24 mouse cellular contexts compared by ENCODE assay signal in the genomic region with DNA sequence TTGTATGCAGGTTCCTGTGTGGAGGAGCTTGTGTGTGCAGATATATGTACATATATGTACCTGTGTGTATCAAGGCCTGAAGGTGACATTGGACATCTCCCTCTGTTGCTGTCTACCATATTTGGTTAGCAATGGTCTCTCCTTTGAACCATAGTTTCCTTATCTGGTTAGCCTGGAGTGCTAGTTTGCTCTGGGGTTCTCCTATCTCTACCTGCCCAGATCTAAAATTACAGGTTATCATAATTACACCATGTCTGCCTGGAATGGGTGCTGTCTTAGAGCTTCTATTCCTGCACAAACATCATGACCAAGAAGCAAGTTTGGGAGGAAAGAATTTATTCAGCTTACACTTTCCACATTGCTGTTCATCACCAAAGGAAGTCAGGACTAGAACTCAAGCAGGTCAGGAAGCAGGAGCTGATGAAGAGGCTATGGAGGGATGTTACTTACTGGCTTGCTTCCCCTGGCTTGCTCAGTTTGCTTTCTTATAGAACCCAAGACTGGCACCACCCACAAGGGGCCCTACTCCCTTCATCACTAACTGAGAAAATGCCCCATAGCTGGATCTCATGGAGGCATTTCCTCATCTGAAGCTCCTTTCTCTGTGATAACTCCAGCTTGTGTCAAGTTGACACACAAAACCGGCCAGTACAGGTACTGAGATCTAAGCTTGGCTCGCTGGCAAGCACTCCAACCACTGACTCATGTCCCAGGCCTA. TPM values are rescaled to one million over a fixed set of nuclear protein-coding genes. Genes with fewer than 3 reads are reported as not detected.
DNase-seq lines count a peak whose midpoint lies in the region; ATAC-seq and TF ChIP-seq lines count a peak whose summit lies in the region.
"Not testable (repeated sequence)": the region's sequence is repeated elsewhere in the genome, so short reads cannot be mapped to it uniquely, and the experiment has no call there.
"Had no signal": no experiment of that assay in that cellular context is flagged by ENCODE, and none has a peak within 500 bp of the region (broad histone marks: within the 10 kb centered on the region; RNA-seq: fewer than 3 reads in every experiment).

No protein-coding gene starts in this region.

- not testable (repeated sequence) for TF ChIP-seq RAD21 in MEL (IDR thresholded peaks at IDR 0.05; ENCODE audit: low read depth, low read length)

- not testable (repeated sequence) for TF ChIP-seq CTCF in MEL (IDR thresholded peaks at IDR 0.05 in 2 of 3, conservative IDR thresholded peaks at IDR 0.05 in 1 of 3; ENCODE audit: control insufficient read depth in 1 of 3, insufficient read depth in 1 of 3, low read depth in 2 of 3, low read length in 3 of 3, poor library complexity in 1 of 3, severe bottlenecking in 1 of 3)

- H3K9me3 ChIP-seq in MEL (replicated peaks; ENCODE audit: insufficient read depth, low read length); intestine, embryonic 15.5 days; liver, embryonic 12.5 days (replicated peaks); liver, embryonic 16.5 days (replicated peaks; ENCODE audit: control insufficient read depth, low read length); midbrain, embryonic 11.5 days (ENCODE audit: control insufficient read depth, low read length): not testable (repeated sequence)

- not testable (repeated sequence) for H3K4me2 ChIP-seq in intestine, embryonic 15.5 days (replicated peaks); midbrain, embryonic 11.5 days
- H3K4me2 ChIP-seq in liver, embryonic 12.5 days, result peak overlapping the region; percentile 55
- H3K4me2 ChIP-seq in liver, embryonic 16.5 days (ENCODE audit: low read depth, low read length), result peak overlapping the region; percentile 52

- not testable (repeated sequence) for H3K4me3 ChIP-seq in MEL (ENCODE audit: control insufficient read depth in 1 of 2, insufficient read depth in 1 of 2, low read depth in 2 of 2, low read length in 2 of 2); intestine, embryonic 15.5 days (replicated peaks); midbrain, embryonic 11.5 days (ENCODE audit: low read depth, low read length)
- peak overlapping the region; percentile 9; the same call in 1 of the 2 replicates for H3K4me3 ChIP-seq in liver, embryonic 12.5 days
- peak overlapping the region; percentile 6 for H3K4me3 ChIP-seq in liver, embryonic 16.5 days (ENCODE audit: low read depth, low read length)

- TF ChIP-seq EP300 in MEL (IDR thresholded peaks at IDR 0.05; ENCODE audit: low read depth in 1 of 2, low read length in 2 of 2), result peak; percentile 62 to 73

- not testable (repeated sequence) for H3K79me2 ChIP-seq in MEL (ENCODE audit: control insufficient read depth, insufficient read depth, low read length, poor library complexity)

- H3K9ac ChIP-seq in MEL (ENCODE audit: control insufficient read depth, low read depth, low read length, poor library complexity, severe bottlenecking); intestine, embryonic 15.5 days; midbrain, embryonic 11.5 days (ENCODE audit: low read length): not testable (repeated sequence)
- H3K9ac ChIP-seq in liver, embryonic 12.5 days, result peak overlapping the region; percentile 40; the same call in 1 of the 2 replicates
- H3K9ac ChIP-seq in liver, embryonic 16.5 days (ENCODE audit: low read depth, low read length), result peak overlapping the region; percentile 50

- H3K27ac ChIP-seq in MEL (ENCODE audit: control insufficient read depth, low read depth, low read length); intestine, embryonic 15.5 days; midbrain, embryonic 11.5 days (ENCODE audit: low read depth, low read length): not testable (repeated sequence)
- H3K27ac ChIP-seq in liver, embryonic 12.5 days, result peak overlapping the region; percentile 92
- peak overlapping the region; percentile 94 for H3K27ac ChIP-seq in liver, embryonic 16.5 days (ENCODE audit: low read length)

- H3K27me3 ChIP-seq in MEL (ENCODE audit: control insufficient read depth in 1 of 2, insufficient read depth in 2 of 2, low read length in 2 of 2); intestine, embryonic 15.5 days (replicated peaks); liver, embryonic 12.5 days (replicated peaks); liver, embryonic 16.5 days (ENCODE audit: control insufficient read depth, insufficient read depth, low read depth, low read length); midbrain, embryonic 11.5 days (ENCODE audit: control insufficient read depth, insufficient read depth, low read length): not testable (repeated sequence)

- DNase-seq in MEL (ENCODE audit: low read depth, low spot score), result peak; percentile 21
- DNase-seq in heart, adult 11 months, result peak; percentile 68
- peak; percentile 21 for DNase-seq in midbrain, embryonic 11.5 days (ENCODE audit: low spot score, missing footprints)

- TF ChIP-seq POLR2A in MEL (IDR thresholded peaks at IDR 0.05; ENCODE audit: control insufficient read depth in 1 of 2, insufficient read depth in 1 of 2, low read depth in 1 of 2, low read length in 2 of 2, poor library complexity in 1 of 2), result not testable (repeated sequence)

- H3K4me1 ChIP-seq in MEL (ENCODE audit: control insufficient read depth in 1 of 2, insufficient read depth in 2 of 2, low read length in 2 of 2); intestine, embryonic 15.5 days (replicated peaks); midbrain, embryonic 11.5 days (ENCODE audit: control insufficient read depth, insufficient read depth, low read length): not testable (repeated sequence)
- peaks cover 45% of the 10 kb centered on the region for H3K4me1 ChIP-seq in liver, embryonic 12.5 days
- peaks cover 30% of the 10 kb centered on the region for H3K4me1 ChIP-seq in liver, embryonic 16.5 days (ENCODE audit: control insufficient read depth, low read depth, low read length)

- ATAC-seq in common myeloid progenitor, adult 5-6 weeks (replicated peaks; ENCODE audit: low read depth, poor library complexity, severe bottlenecking), result 0 out of 2 replicates have a peak, but pooled peaks have one; percentile 15
- peak; percentile 66; the same call in 1 of the 2 replicates for ATAC-seq in intestine, embryonic 15.5 days
- peak; percentile 96 for ATAC-seq in liver, embryonic 12.5 days
- ATAC-seq in liver, embryonic 16.5 days (ENCODE audit: low read depth), result peak; percentile 97
- ATAC-seq in midbrain, embryonic 11.5 days (ENCODE audit: low FRiP score), result not testable (repeated sequence)

- H3K36me3 ChIP-seq in MEL (ENCODE audit: control insufficient read depth in 1 of 2, insufficient read depth in 2 of 2, low read length in 2 of 2); intestine, embryonic 15.5 days; liver, embryonic 12.5 days; liver, embryonic 16.5 days (ENCODE audit: control insufficient read depth, insufficient read depth); midbrain, embryonic 11.5 days (ENCODE audit: control insufficient read depth, insufficient read depth, low read length): not testable (repeated sequence)

- 82% methylated on average over 2 of the region's 2 CpGs for WGBS in intestine, embryonic 15.5 days
- 38% methylated on average over 2 of the region's 2 CpGs for WGBS in liver, embryonic 12.5 days (ENCODE audit: insufficient replicate concordance)
- 39% methylated on average over 2 of the region's 2 CpGs for WGBS in liver, embryonic 16.5 days (ENCODE audit: insufficient replicate concordance)
- 91% methylated on average over 2 of the region's 2 CpGs for WGBS in midbrain, embryonic 11.5 days

TF ChIP-seq in MEL, 35 proteins besides CTCF, POLR2A, EP300 and RAD21:
- TF ChIP-seq ETS1 (IDR thresholded peaks at IDR 0.05; ENCODE audit: low read depth, low read length), result 0 out of 2 replicates have a peak, but pooled peaks have one; percentile 26
- peak; percentile 71; the same call in 1 of the 2 replicates for TF ChIP-seq TCF12 (IDR thresholded peaks at IDR 0.05; ENCODE audit: low read depth, low read length)
- TF ChIP-seq RCOR1 (IDR thresholded peaks at IDR 0.05; ENCODE audit: low read depth, low read length), result peak; percentile 26; the same call in 1 of the 2 replicates
- TF ChIP-seq TAL1 (IDR thresholded peaks at IDR 0.05; ENCODE audit: low read length), result peak; percentile 21; the same call in 1 of the 2 replicates
- TF ChIP-seq GATA1 (IDR thresholded peaks at IDR 0.05; ENCODE audit: low read depth, low read length), result peak; percentile 69

RNA-seq across cellular contexts. Expression of gene Gcm1, which starts 58.0 kb away (rescaled TPM):
- not detected in 2 replicates for total RNA-seq in MEL (2012; rRNA removed)
- polyA plus RNA-seq in MEL (2012; ENCODE audit: insufficient read depth in 1 of 2, insufficient read length in 2 of 2, low read depth in 1 of 2, low replicate concordance in 2 of 2, missing spikeins in 1 of 2), result not detected
- not detected in 2 replicates for total RNA-seq in common myeloid progenitor, adult 5-6 weeks (2017)
- not detected in 2 replicates for polyA plus RNA-seq in intestine, embryonic 15.5 days (2015; fragmentation: Nextera tagmentation; extraction: Ambion mirVana)
- polyA plus RNA-seq in liver, embryonic 12.5 days (2016; fragmentation: Nextera tagmentation; extraction: Ambion mirVana), result not detected in 2 replicates
- polyA plus RNA-seq in liver, embryonic 16.5 days (2015; fragmentation: Nextera tagmentation; extraction: Ambion mirVana), result not detected in 2 replicates
- 0.10 and 0.12 TPM in 2 replicates for polyA plus RNA-seq in midbrain, embryonic 11.5 days (2014; fragmentation: Nextera tagmentation; extraction: Ambion mirVana)
- total RNA-seq: adrenal gland, postnatal 10 days; adrenal gland, postnatal 4 days; forebrain, postnatal 0 days; gastrocnemius, adult 18-20 months; gastrocnemius, postnatal 14 days; heart, adult 8-10 months; heart, postnatal 14 days; hematopoietic stem cell, adult 5-6 weeks had no signal
- polyA plus RNA-seq: CD4-positive, CD25-positive, alpha-beta regulatory T cell, adult 4 months; cerebellum, adult 2 months; embryonic facial prominence, embryonic 11.5 days; embryonic facial prominence, embryonic 15.5 days; forebrain, embryonic 13.5 days; forebrain, postnatal 0 days; G1E; gonadal fat pad, adult 2 months; heart, embryonic 15.5 days; hindbrain, embryonic 13.5 days had no signal
